Mouse (Mus musculus) stomach, embryonic 14.5 days (tissue): ENCODE measurements around the gene Zbtb21. TPM values are rescaled to one million over a fixed set of nuclear protein-coding genes. Genes with fewer than 3 reads are reported as not detected.

Experiments used
- ATAC-seq: fragments of 200-750 bp; cut with Nextera tagmentation; 2 replicates; pipeline ENCODE4 v1.8.0; 2017; ENCODE audit warnings: low read depth, moderate TSS enrichment; ENCODE audit not compliant: insufficient number of reproducible peaks, insufficient read depth, low FRiP score
- H3K27ac ChIP-seq: fragments of 300-500 bp; sonication (generic); 2 replicates; pipeline ENCODE4 v1.5.1; 2014; ENCODE audit warnings: mild to moderate bottlenecking, low read length, moderate library complexity, mixed read lengths
- H3K27me3 ChIP-seq: fragments of 300-500 bp; sonication (generic); 2 replicates; pipeline ENCODE4 v1.6.1; 2014; ENCODE audit warnings: low read length, control low read depth, mixed read lengths; ENCODE audit not compliant: control insufficient read depth, insufficient read depth
- H3K36me3 ChIP-seq: fragments of 300-500 bp; sonication (generic); 2 replicates; pipeline ENCODE4 v1.6.1; 2014; ENCODE audit warnings: mild to moderate bottlenecking, control low read depth, low read length, moderate library complexity, mixed read lengths; ENCODE audit not compliant: control insufficient read depth, insufficient read depth
- H3K4me1 ChIP-seq: fragments of 300-500 bp; sonication (generic); 2 replicates; pipeline ENCODE4 v1.6.1; 2014; ENCODE audit warnings: low read length, control low read depth, mixed read lengths; ENCODE audit not compliant: control insufficient read depth, insufficient read depth
- H3K4me2 ChIP-seq: fragments of 300-500 bp; sonication (generic); replicated peaks from 2 replicates; pipeline ENCODE4 v1.6.1; 2014; ENCODE audit warnings: low read depth, low read length, control low read depth
- H3K4me3 ChIP-seq: fragments of 300-500 bp; sonication (generic); 2 replicates; pipeline ENCODE4 v1.5.1; 2014; ENCODE audit warnings: low read depth, low read length, control low read depth
- H3K9ac ChIP-seq: fragments of 300-500 bp; sonication (generic); replicated peaks from 2 replicates; pipeline ENCODE4 v1.6.1; 2014; ENCODE audit warnings: low read depth, mild to moderate bottlenecking, control low read depth, low read length, moderate library complexity, mixed read lengths
- H3K9me3 ChIP-seq: fragments of 300-500 bp; sonication (generic); 2 replicates; pipeline ENCODE4 v1.6.1; 2016; ENCODE audit warnings: low read depth, low read length, control low read depth; ENCODE audit not compliant: control insufficient read depth
- WGBS: fragments of 180-500 bp; shearing (Covaris S2); extraction: QIAGEN DNeasy Blood & Tissue Kit; methylation state at CpG from one replicate; pipeline ENCODE4 v1.1.7; 2014; 5-methylcytosine and 5-hydroxymethylcytosine counted together
- polyA plus RNA-seq: library from polyadenylated mRNA; unstranded; fragments of >200 nt; fragmentation: Nextera tagmentation; extraction: Ambion mirVana; gene quantifications from 2 replicates; pipeline ENCODE4 v1.2.1, GENCODE M21; 2014

Gene Zbtb21
- polyA plus RNA-seq, 1 experiment from 2014 or later = 16.9 TPM

- H3K36me3 ChIP-seq = no peaks in the 10 kb centered on the region
- 75% methylated on average over 3 of the region's 3 CpGs for WGBS
- no peak overlapping the region for H3K27ac ChIP-seq
- no peaks in the 10 kb centered on the region for H3K9me3 ChIP-seq
- no peaks in the 10 kb centered on the region for H3K4me1 ChIP-seq
- ATAC-seq = no peak
- no peaks in the 10 kb centered on the region for H3K27me3 ChIP-seq
- no peak overlapping the region for H3K9ac ChIP-seq
- no peak overlapping the region for H3K4me2 ChIP-seq
- H3K4me3 ChIP-seq = no peak overlapping the region
These were observed 58.4 kb downstream of the Zbtb21 start for GRCm38 (mm10) chr16:97904035-97904434.

- no peak for ATAC-seq
- H3K9ac ChIP-seq = no peak overlapping the region
- no peak overlapping the region for H3K27ac ChIP-seq
- H3K4me2 ChIP-seq = no peak overlapping the region
- H3K27me3 ChIP-seq = no peaks in the 10 kb centered on the region
- WGBS = 57% methylated on average over 5 of the region's 5 CpGs
- H3K4me3 ChIP-seq = no peak overlapping the region
- no peaks in the 10 kb centered on the region for H3K9me3 ChIP-seq
- no peaks in the 10 kb centered on the region for H3K36me3 ChIP-seq
- peaks cover 4% of the 10 kb centered on the region; the same call in 1 of the 2 replicates for H3K4me1 ChIP-seq
These were observed 64.9 kb downstream of the Zbtb21 start for GRCm38 (mm10) chr16:97897346-97898024.

Other genes with a start within 250 kb of the Zbtb21 start
- gene Ripk4, start 198.8 kb downstream of the Zbtb21 start, polyA plus RNA-seq = 24.7 and 25.3 TPM in 2 replicates
- gene Prdm15, start 110.8 kb downstream of the Zbtb21 start, polyA plus RNA-seq = 11.0 and 11.6 TPM in 2 replicates
- 19.2 and 22.0 TPM in 2 replicates for gene C2cd2, start within 50 bp of the Zbtb21 start, polyA plus RNA-seq
- 30.9 and 44.4 TPM in 2 replicates for gene B230307C23Rik, start 34.7 kb upstream of the Zbtb21 start, polyA plus RNA-seq
- 24.9 and 29.5 TPM in 2 replicates for gene A630089N07Rik, start 119.8 kb upstream of the Zbtb21 start, polyA plus RNA-seq